Mouse (Mus musculus): Measurements from ENCODE around the gene Irx3.

- TF ChIP-seq GATA1 (IDR thresholded peaks at IDR 0.05; ENCODE audit: borderline replicate concordance, low read length) (no peak), CTCF (IDR thresholded peaks at IDR 0.05; ENCODE audit: low read depth, low read length) (no peak), GATA2 (IDR thresholded peaks at IDR 0.05; ENCODE audit: borderline replicate concordance, low read depth, low read length) (no peak)
Measured at GRCm38 (mm10) chr8:91849984-91850383, 48.1 kb upstream of the Irx3 start.

Measured in G1E (cell line).